Mouse (Mus musculus) kidney, adult 18-20 months (tissue): ENCODE measurements at regions not wholly inside any gene's neighbourhood (a gene's known extent, or its start where the extent isn't known, plus 50 kb on each side); places are given as distances from the start of the nearest gene placed in this dataset.

Experiments
- DNase-seq: peaks from one replicate; pipeline ENCODE4 v3.0.0; 2021

DNA sequence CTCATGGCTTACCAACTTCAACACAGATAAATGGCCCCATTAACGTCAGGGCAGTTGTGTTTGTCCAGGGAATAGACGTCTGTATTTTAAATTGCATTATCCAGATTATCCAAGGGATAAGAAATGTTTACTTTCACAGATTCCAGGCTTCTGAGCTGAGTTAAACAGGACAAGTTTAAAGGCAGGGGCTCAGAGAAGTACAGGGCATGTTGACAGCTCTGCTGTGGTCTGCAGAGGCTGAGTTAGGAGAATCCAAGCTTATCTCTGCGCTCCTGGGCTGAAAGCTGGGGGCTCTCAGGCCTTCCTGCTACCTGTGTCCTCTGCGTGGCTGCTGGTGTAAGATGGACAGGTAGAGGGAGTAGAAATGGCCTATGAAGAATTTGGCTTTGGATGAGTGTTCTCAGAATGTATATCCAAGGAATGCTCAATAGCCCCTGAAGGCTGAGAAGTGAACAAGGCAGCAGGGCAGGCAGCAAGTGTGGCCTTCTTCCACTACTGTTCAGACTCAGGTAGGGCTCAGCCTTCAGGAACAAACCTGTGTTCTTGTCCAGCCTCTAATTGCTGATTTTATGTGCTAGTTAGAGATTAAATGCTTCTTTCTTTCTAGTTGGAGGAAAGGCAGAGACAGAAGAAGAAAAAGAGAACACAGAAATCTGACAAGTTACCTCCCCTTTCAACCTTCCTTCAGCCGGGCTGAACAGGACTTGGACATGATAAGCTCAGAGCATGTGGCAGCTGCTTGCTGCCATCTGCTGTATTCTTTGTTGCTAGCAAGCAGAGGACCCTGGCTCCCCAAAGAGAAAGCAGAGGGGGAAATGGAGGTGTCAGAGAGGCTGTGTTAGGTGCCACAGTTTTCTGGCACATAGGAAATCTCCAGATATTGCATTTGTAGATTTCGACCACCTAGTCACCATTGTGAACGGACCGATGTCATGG lies 77.9 kb upstream of the Grem2 start:
- DNase-seq = peak; percentile 6

DNA sequence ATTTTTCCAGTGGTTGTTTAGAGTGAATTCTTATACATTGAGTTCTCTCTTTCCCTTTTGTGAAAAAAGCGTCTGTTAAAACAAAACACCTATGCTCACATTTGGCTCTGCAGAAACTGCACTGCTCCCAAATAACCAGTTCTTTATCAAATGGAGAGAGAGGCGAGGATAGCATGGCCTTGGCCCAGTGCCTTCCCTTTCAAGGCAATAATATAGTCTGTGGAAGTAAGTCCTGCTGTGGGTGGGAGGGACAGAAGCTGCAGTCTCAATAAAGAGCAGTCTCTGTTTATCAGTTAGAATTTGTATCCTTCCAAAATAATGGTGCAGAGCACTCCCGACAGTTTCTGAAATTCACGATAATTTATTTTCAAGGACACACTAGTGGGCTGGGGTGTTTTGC lies 70.9 kb upstream of the Grem2 start:
- DNase-seq = no peak

DNA sequence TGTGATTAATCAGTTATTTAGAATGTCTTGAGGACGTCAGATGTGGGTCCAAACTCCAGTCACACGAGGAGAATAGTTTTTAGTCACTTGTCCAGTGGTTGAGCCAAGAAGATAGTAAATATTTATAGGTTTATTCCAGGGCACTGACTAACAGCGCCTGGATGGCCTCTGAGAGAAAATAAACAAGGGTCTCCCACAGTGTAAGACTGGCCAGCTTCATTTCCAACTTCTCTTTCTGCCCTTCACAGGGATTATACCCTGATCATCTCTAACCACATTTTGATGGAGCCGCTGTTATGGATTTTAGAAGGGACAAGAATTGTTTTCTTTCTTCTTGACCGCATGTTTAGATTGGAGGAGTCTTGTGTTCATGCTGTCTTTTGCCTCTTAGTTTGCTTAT lies 67.0 kb upstream of the Grem2 start:
- DNase-seq = no peak

DNA sequence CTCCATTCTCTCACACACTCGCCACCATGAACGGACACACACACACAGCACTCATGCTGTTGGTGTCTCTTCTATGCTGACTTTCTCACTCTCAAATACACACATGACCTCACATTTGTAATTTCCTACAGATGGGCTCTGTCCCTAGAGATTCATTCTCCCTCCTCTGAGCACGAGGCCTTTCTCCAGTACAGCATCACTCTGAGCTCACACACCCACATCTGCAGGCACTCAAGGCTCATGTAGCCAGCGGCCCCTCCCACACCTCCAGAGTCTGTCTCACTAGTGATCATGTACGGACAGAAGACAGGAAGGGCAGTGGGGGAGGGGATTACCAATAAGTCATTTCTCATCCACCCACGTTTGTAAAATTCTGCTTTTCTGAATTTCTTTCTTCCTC lies 50.3 kb upstream of the Grem2 start:
- DNase-seq = no peak
